Mouse (Mus musculus) olfactory bulb, adult 2 months (tissue): ENCODE measurements around the gene Trmt44. TPM values are rescaled to one million over a fixed set of nuclear protein-coding genes. Genes with fewer than 3 reads are reported as not detected.

ENCODE experiments used
- H3K27ac ChIP-seq: fragments of 200-500 bp; 2 replicates; pipeline ENCODE4 v1.5.1; 2012; ENCODE audit warnings: low read depth, low read length; ENCODE audit not compliant: insufficient read depth
- H3K4me1 ChIP-seq: fragments of 200-500 bp; 2 replicates; pipeline ENCODE4 v1.6.1; 2012; ENCODE audit warnings: low read length; ENCODE audit not compliant: control insufficient read depth, insufficient read depth
- H3K4me3 ChIP-seq: fragments of 200-500 bp; 2 replicates; pipeline ENCODE4 v1.5.1; 2012; ENCODE audit warnings: mild to moderate bottlenecking, low read depth, low read length, moderate library complexity; ENCODE audit not compliant: insufficient read depth
- CTCF ChIP-seq: fragments of 200-500 bp; IDR thresholded peaks from 2 replicates; pipeline ENCODE4 v1.5.1; 2012; ENCODE audit warnings: low read depth, mild to moderate bottlenecking, low read length, moderate library complexity; ENCODE audit not compliant: insufficient read depth
- POLR2A ChIP-seq: fragments of 200-500 bp; IDR thresholded peaks from 2 replicates; pipeline ENCODE4 v1.6.1; 2012; ENCODE audit warnings: mild to moderate bottlenecking, low read depth, low read length, moderate library complexity; ENCODE audit not compliant: insufficient read depth
- WGBS: fragments of 180-500 bp; shearing (Covaris S2); methylation state at CpG from one replicate; pipeline ENCODE4 v1.1.7; 2018; 5-methylcytosine and 5-hydroxymethylcytosine counted together
- polyA plus RNA-seq: library from polyadenylated mRNA; stranded (reverse); fragments of >200 nt; gene quantifications from 2 replicates; pipeline ENCODE4 v1.2.4, GENCODE M21; 2012; ENCODE audit warnings: low replicate concordance; ENCODE audit not compliant: missing spikeins, insufficient read depth, insufficient read length

Gene Trmt44
- polyA plus RNA-seq, 1 experiment, result not detected

DNA sequence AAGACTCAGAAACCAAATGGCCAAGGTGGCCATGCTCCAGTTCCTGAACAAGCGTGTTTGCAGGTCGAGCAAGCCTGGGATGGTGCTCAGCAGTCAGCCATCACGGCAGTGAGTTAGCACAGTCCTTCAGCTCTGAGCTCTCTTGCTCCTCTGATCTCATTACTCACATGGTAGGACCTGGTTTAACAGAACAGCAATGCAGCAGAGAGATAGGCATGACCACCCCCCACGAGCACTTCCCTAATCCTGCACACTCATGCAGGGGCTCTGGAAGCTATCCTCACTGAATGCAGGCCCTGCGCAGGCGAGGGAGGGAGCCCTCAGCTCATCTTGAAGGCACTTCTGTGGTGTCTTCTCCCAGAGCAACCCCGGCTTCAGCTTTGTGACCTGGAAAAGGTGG is 18.5 kb downstream of the Trmt44 start:
- no peak for TF ChIP-seq POLR2A
- no peak for TF ChIP-seq CTCF
- WGBS, result 91% methylated on average over 7 of the region's 7 CpGs
- Histone ChIP-seq H3K27ac (no peak overlapping the region), H3K4me1 (no peaks in the 10 kb centered on the region), H3K4me3 (no peak overlapping the region)

DNA sequence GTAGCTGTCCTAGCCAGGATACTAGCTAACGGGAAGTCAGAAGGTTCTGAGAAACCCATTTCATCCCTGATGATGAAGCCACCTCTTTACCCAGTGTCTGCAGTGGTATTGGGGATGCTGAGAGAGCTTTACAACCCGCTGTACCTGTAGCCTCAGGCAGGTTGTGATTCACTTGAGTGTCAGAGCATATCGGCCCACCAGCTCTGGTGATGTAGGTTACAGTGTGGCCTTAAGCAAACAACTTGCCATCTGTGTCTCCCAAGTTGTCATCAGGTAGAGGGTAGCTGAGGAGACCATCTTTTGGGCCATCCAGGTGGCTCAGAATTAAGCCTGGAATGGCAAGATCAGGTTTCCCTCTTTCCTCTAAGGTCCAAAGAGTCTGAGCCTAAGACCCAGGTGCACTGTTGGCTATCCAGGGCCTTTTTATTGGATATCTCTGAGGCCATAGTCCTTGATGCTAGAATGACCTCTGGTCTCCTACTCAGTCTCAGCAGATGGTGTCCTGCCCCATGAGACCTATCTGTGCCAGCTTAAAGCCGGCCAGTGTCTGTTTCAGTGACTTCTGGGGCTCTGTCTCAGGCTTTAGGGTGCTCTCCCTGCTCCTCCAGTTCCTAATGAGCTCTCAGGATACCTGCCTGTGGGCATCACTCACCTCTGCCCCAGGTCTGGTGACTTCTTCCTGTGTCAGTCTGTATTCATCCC is 21.9 kb downstream of the Trmt44 start:
- Histone ChIP-seq H3K4me3 (no peak overlapping the region), H3K27ac (no peak overlapping the region), H3K4me1 (no peaks in the 10 kb centered on the region)
- TF ChIP-seq POLR2A (no peak), CTCF (no peak)
- 75% methylated on average over 4 of the region's 4 CpGs for WGBS

DNA sequence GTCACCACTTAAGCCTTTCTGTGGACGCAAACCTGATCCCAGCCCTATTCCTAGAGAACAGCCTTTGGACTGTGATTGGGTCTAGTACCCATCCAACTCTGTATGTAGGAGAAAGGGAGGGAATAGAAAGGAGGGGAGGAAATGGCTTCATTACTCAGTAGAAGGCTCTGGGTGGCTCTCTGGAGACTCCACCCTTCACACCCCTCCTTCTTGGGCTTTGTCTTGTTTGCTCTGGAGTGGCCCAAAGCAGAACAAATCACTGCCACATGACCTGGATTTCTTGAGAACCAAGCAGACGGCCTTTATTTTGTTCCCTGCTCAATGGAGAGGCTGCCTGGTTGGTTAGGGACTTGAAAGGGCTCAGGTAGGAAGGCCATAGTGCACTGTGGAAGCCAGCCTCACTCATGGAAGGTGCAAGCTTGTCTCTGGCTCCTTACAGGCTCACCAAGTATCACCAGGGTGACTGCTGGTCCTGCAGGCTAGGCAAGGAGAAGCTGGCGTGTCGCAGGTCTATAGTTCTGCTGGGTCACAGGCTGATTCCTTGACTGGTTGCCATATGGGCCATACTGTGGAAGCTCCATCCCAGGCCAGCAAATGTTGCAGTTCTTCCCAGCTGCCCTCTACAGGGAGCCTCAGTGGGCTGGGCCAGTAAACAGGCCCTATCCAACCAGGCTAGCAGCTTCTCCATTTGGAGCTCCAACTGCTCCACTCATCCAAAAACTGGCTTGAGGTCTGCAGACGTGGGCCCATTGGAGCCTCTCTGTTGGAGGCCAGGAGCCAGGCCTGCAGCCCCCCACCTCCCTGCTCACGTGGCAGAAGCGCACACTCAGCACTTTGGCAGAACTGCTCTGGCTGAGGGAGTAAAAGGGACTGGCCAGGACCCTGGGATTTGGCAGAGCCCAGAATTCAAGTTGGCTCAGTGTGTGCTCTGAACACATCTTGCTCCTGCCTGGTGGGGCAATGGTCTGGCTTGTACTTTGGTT is 22.7 kb downstream of the Trmt44 start:
- WGBS, result 38% methylated on average over 7 of the region's 7 CpGs
- Histone ChIP-seq H3K4me1 (no peaks in the 10 kb centered on the region), H3K4me3 (no peak overlapping the region), H3K27ac (no peak overlapping the region)
- TF ChIP-seq POLR2A (no peak), CTCF (no peak)

DNA sequence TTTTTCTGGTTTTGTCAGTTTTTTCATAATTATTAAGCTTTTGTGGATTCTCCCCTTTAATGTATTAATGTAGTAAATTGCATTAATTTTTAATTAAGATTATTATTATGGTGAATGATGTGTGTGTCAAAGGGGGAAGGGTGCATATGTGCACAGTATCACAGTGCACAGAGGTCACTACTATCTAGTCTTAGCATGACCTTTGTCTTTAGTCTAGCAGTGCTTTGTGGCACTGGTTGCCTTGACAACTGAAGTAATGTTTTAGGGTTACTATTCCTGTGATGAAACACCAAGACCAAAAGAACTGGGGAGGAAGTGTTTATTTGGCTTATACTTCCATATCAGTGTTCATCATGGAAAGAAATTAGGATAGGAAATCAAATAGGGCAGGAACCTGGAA is 28.7 kb downstream of the Trmt44 start:
- no peak overlapping the region for H3K27ac ChIP-seq
- no peak overlapping the region for H3K4me3 ChIP-seq
- TF ChIP-seq POLR2A (no peak), CTCF (no peak)
- no peaks in the 10 kb centered on the region for H3K4me1 ChIP-seq

DNA sequence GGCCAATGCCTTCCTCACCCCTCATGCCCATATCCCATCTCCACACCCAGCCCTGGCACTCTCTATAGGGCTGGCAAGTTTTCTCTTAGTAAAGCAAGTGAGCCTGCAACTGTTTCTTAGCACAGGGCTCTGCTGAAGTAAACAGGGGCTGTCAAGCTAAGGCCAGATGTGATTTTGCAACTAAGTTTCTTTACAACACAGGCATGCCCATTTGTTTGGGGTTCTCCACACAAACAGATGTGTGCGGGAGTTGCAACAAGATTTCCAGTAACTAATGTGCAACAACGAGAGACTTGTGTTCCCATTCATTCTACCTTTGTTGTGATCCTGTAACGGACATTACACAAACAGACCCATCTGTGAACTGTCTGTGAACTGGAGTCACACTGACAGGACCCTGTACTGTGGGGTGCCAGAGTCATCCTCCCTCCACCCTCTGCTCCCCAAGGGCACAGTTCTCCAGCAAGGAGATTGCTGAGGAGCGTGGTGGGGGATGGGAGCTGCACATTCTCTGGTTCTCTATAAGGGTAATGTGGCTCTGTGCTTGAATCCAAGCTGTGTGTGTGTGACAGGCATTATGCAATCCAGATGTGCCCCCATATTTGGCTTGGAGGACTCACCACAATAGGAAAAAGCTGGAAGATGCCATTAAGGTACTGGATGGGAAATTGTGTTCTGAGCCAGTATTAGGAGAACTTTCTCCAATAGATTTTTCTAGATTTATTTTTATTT is 33.6 kb downstream of the Trmt44 start:
- TF ChIP-seq CTCF, result no peak
- no peak for TF ChIP-seq POLR2A
- H3K4me3 ChIP-seq, result no peak overlapping the region
- H3K27ac ChIP-seq, result no peak overlapping the region
- no peaks in the 10 kb centered on the region for H3K4me1 ChIP-seq
- WGBS, result 75% methylated on average over 4 of the region's 4 CpGs

DNA sequence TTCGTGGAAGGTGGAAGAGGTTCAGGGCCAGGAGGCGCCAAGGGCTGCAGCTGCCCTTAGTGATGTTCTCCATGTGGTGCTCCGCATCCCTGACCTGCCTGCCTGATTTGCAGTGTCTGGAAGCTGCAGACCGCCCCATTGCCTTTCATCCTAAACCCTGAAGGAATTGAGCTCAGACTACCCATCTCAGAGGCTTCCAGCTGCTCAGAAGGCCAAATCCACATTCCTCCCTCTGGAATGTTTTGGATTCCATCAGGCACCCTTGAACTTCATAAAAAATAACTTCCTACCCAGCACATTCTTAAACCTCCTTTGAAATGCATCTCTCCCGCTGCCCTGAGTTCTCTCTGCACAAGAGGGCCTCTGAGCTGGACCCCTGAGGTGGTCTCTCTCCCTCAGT is 34.3 kb downstream of the Trmt44 start:
- TF ChIP-seq POLR2A (no peak), CTCF (no peak)
- 76% methylated on average over 5 of the region's 5 CpGs for WGBS
- H3K4me1 ChIP-seq, result no peaks in the 10 kb centered on the region
- no peak overlapping the region for H3K4me3 ChIP-seq
- no peak overlapping the region for H3K27ac ChIP-seq

DNA sequence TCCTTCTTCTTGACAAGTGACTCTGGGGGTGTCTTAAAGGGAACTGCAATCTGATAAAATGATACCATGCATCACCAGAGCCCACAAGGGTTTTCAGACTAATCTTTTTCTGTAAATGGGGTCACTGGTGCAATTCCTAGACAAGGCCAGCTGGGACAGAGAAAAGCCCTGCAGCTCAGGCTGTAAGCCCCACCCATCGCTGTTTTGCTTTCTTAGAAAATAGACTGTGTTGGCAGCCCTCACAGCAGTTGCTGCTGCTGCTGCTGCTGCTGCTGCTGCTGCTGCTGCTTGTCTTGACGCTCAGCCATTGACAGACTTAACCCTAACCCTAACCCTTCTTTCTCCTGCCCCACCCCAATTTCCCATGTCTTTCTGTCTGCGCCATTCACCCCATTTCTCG is 35.3 kb downstream of the Trmt44 start:
- Histone ChIP-seq H3K4me3 (no peak overlapping the region), H3K27ac (no peak overlapping the region), H3K4me1 (no peaks in the 10 kb centered on the region)
- WGBS, result 53% methylated on average over 4 of the region's 4 CpGs
- TF ChIP-seq POLR2A, result no peak
- no peak for TF ChIP-seq CTCF

DNA sequence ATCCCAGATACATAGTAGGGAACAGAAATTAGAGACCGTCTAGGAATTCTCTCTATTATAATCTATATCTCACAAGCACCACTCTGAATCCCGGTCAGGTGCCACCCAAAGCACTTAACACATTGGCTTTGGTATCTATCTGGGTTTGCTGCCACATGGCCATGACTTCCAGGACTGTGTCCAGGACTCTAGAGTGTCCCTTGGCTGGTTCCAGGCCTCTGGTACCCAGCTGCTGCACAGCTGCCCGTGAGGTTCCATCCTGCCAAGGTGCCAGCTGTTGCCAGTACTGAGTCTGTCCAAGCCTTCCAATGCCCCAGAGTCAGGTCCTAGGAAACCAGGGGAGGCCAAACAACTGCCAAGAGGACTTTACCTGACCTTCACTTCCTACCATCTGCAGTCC is 36.8 kb downstream of the Trmt44 start:
- TF ChIP-seq CTCF, result no peak
- H3K27ac ChIP-seq, result no peak overlapping the region
- no peak overlapping the region for H3K4me3 ChIP-seq
- WGBS, result 87% methylated on average over 3 of the region's 3 CpGs
- H3K4me1 ChIP-seq, result no peaks in the 10 kb centered on the region

DNA sequence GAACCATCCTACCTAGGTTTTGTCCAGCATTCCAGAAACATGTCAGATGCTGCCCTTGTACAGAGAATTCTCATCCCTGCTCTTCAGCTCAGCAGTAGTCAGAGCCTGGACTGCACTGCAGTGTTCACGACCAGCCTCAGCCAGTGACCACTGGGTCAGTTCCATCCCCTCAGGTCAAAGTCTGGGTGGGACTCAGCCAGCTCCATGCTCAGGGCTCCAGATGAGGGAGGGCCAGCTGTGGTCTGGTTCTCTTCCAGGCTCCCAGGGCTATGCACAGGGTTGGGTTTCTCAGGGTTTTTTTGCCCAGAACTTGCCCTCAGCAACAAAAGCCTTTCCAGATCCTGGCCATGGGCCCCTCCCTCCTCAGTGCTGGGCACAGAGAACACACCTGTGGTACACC is 37.4 kb downstream of the Trmt44 start:
- Histone ChIP-seq H3K4me1 (no peaks in the 10 kb centered on the region), H3K4me3 (no peak overlapping the region), H3K27ac (no peak overlapping the region)
- WGBS, result 86% methylated on average over 1 of the region's 1 CpGs
- TF ChIP-seq POLR2A, result no peak
- TF ChIP-seq CTCF, result no peak
